Mouse (Mus musculus) brown adipose tissue, adult 24 weeks (tissue): ENCODE data around the gene Chmp4b. TPM values are rescaled to one million over a fixed set of nuclear protein-coding genes. Genes with fewer than 3 reads are reported as not detected.
A peak's percentile ranks its signal among the peaks of the same experiment; 100 is the strongest.

ENCODE experiments used
- H3K27ac ChIP-seq: fragments of 200-500 bp; replicated peaks from 2 replicates; pipeline ENCODE4 v1.5.1; 2012; ENCODE audit warnings: low read depth, mild to moderate bottlenecking, low read length
- H3K4me1 ChIP-seq: fragments of 200-500 bp; 2 replicates; pipeline ENCODE4 v1.6.1; 2012; ENCODE audit warnings: low read length, mixed read lengths; ENCODE audit not compliant: control insufficient read depth, insufficient read depth, insufficient read length
- H3K4me3 ChIP-seq: fragments of 200-500 bp; 2 replicates; pipeline ENCODE4 v1.5.1; 2012; ENCODE audit warnings: low read depth, mild to moderate bottlenecking, low read length, moderate library complexity; ENCODE audit not compliant: insufficient read depth
- polyA plus RNA-seq: library from polyadenylated mRNA; stranded (reverse); fragments of >200 nt; gene quantifications from 2 replicates; pipeline ENCODE4 v1.2.4, GENCODE M21; 2012; ENCODE audit not compliant: missing spikeins, insufficient read depth, insufficient read length

Gene Chmp4b
- 108 TPM in 2 replicates for polyA plus RNA-seq

DNA sequence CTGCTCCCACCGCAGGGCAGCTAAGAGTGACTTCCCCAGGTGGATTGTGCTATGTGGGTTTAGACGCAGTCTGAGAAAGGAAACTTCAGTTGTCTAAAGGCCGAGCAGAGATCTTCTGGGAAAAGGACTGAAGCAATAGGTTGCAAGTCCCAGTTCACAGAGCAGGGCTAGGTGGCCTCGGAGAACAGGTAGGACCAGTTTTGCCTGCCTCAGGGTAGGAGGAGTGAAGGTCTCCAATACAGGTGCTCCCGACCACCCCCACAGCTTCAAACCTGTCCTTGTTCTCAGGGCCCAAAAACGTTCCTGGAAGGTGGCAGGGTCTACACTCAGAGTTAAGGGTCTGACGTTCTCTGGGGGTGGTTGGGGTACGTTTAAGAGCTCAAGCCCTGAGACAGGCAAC is at the start of gene Chmp4b:
Chmp4b (plus strand) TSS at position 343 of the 400 bp plus-strand sequence.
- H3K27ac ChIP-seq, result no peak within 1 kb of the TSS
- no peak within 1 kb of the TSS for H3K4me3 ChIP-seq
- H3K4me1 ChIP-seq, result peaks cover 2% of the 10 kb centered on the region; the same call in 1 of the 2 replicates

DNA sequence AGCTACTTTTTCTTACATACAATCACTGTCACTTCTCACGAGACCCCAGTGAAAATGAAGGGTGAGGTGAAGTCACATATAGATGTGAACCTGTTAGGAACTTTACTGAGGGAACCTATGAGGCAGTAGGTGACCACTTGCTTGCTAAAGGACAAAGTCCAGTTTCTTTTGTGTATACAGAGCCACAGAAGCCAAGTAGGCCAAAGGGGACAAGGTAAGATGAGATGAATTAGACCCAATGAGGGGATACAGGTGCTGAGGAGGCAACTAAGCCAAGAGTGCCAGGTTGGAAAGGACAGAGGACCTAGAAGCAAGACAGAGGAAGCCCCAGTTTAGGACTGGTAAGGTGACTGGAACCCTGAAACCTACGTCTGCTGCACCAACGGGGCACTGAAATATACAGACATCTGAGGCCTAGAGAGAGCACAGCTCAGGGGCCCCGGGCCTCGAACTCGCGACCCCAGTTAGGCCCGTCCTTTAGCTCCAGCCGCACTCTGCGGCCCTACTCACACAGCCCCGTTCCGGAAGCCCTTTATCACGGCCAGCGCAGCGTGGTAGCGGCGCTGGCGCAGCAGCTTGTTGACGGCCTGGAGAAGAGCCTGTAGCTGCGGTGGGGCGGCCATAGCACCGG is 48.4 kb upstream of the Chmp4b start:
- Histone ChIP-seq H3K4me1 (peaks cover 5% of the 10 kb centered on the region), H3K4me3 (peak overlapping the region; percentile 81), H3K27ac (peak overlapping the region; percentile 70)

- peak within 1 kb of the TSS; percentile 70 for H3K27ac ChIP-seq
- peak within 1 kb of the TSS; percentile 81 for H3K4me3 ChIP-seq
- H3K4me1 ChIP-seq, result peaks cover 7% of the 10 kb centered on the region
These were observed 47.8 kb upstream of the Chmp4b start, which contains the start of gene Pxmp4 for GRCm38 (mm10) chr2:154603638-154604153. Pxmp4 (minus strand) TSS chr2:154603708.

- peaks cover 7% of the 10 kb centered on the region for H3K4me1 ChIP-seq
- H3K27ac ChIP-seq, result peak overlapping the region; percentile 37
- H3K4me3 ChIP-seq, result peak overlapping the region; percentile 53
These were observed 47.3 kb upstream of the Chmp4b start for GRCm38 (mm10) chr2:154604156-154604555.

GRCm38 (mm10) chr2:154606965-154607364 is 44.5 kb upstream of the Chmp4b start:
- Histone ChIP-seq H3K4me3 (no peak overlapping the region), H3K27ac (no peak overlapping the region)

DNA sequence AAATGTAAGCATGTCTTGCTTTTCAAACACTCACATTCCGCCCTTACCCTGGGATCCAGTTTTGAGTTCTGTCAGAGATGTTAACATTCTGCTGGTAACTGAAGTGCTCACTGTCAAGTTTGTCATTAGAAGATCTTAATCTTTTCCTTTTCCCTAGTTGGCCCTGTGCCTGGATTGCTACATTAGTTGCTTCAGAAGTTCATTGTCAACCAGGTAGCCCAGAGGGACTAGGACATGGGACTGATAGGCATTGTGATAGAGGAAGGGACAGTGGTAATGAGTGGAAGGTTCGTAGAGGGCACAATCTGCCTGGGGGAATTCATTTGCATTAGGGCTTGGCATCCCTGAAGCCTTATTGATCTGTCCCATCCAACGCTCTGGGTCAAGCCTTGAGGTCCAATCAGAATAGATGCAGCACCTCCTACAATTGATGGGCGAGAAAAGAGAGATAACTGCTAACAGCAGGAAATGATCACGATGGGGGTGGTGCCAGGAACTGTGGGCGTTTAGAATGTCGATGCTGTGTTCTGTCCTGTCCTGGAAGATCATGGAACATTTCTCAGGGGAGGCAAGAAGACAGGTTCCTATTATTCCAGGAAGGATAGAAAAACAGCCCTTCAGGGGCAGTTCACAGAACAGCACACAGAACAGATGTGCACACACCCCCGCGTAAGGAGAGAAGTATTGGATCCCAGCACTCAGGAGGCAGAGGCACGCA is 42.3 kb upstream of the Chmp4b start:
- H3K27ac ChIP-seq, result no peak overlapping the region
- H3K4me1 ChIP-seq, result peaks cover 4% of the 10 kb centered on the region; the same call in 1 of the 2 replicates
- H3K4me3 ChIP-seq, result no peak overlapping the region

More at GRCm38 (mm10) chr2:154606965-154607364, 44.5 kb upstream of the Chmp4b start:
- peaks cover 7% of the 10 kb centered on the region for H3K4me1 ChIP-seq

GRCm38 (mm10) chr2:154613118-154614115 is 38.1 kb upstream of the Chmp4b start, which contains the start of the genes Zfp341 and 4930519P11Rik:
Zfp341 (plus strand) TSS chr2:154613297.
4930519P11Rik (minus strand) TSS chr2:154613437.
- Histone ChIP-seq H3K27ac (peak within 1 kb of the TSS; percentile 87), H3K4me3 (peak within 1 kb of the TSS; percentile 68), H3K4me1 (peaks cover 7% of the 10 kb centered on the region)

GRCm38 (mm10) chr2:154614841-154615576 is 36.5 kb upstream of the Chmp4b start:
- H3K4me3 ChIP-seq, result peak overlapping the region; percentile 29
- H3K4me1 ChIP-seq, result peaks cover 5% of the 10 kb centered on the region
- H3K27ac ChIP-seq, result peak overlapping the region; percentile 66

DNA sequence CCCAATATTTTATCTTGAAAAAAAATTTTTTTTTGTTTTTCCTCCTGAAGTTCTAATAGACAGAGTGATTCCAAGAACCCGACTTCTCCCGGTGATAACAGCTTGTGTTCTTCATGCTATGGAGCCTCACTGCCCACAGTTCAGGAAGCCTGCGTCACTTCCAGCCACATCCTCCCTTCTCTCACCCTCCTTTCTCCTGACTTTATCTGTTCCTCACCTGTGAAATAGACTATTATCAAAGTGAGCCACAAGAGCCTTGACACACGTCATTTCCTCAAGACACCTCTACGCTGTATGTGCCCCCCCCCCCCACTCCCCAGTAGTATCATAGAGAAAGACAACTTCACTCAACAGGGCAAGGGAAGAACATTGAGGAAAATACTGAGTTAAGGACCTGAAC is 35.8 kb upstream of the Chmp4b start:
- peaks cover 5% of the 10 kb centered on the region for H3K4me1 ChIP-seq
- no peak overlapping the region for H3K4me3 ChIP-seq
- peak overlapping the region; percentile 56 for H3K27ac ChIP-seq

DNA sequence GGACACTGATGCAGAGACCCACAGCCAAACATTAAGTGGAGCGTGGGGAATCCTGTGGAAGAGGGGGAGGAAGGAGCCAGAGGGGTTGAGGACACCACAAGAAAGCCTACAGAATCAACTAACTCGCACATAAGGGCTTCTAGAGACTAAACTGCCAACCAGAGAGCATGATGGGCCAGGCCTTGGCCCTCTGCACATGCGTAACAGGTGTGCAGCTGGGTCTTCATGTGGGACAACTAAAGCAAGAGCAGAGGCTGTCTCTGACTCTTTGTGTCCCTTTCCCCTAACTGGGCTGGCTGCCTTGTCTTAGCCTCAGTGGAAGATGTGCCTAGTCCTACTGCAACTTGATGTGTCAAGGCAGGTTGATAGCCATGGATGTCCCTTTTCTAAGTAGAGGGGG is 34.4 kb upstream of the Chmp4b start:
- Histone ChIP-seq H3K27ac (no peak overlapping the region), H3K4me3 (no peak overlapping the region), H3K4me1 (peaks cover 8% of the 10 kb centered on the region)

DNA sequence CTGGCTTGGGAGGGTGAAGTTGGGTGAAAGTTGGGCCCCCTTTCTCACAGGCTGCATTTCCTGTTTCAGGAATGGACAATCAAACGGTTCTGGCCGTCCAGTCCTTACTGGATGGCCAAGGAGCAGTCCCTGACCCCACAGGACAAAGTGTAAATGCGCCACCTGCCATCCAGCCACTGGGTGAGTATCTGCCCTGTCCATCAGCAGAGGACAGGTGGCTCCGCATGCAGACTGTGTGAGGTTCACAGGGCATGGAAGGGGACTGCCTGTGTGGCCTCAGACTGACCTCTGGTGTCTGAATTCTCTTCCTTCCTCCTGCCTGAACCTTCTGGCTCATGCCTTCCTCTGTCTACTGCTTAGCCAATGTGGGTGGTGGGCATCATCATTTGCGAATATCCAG is 29.8 kb upstream of the Chmp4b start:
- Histone ChIP-seq H3K4me3 (no peak overlapping the region), H3K4me1 (peaks cover 2% of the 10 kb centered on the region; the same call in 1 of the 2 replicates), H3K27ac (no peak overlapping the region)

GRCm38 (mm10) chr2:154624137-154624536 is 27.4 kb upstream of the Chmp4b start:
- peaks cover 2% of the 10 kb centered on the region; the same call in 1 of the 2 replicates for H3K4me1 ChIP-seq
- no peak overlapping the region for H3K4me3 ChIP-seq
- no peak overlapping the region for H3K27ac ChIP-seq

- no peak overlapping the region for H3K4me3 ChIP-seq
- H3K27ac ChIP-seq, result no peak overlapping the region
- no peaks in the 10 kb centered on the region for H3K4me1 ChIP-seq
These were observed 21.0 kb upstream of the Chmp4b start for GRCm38 (mm10) chr2:154630531-154630930.

GRCm38 (mm10) chr2:154632203-154632780 is 19.2 kb upstream of the Chmp4b start:
- H3K4me1 ChIP-seq, result no peaks in the 10 kb centered on the region
- H3K27ac ChIP-seq, result no peak overlapping the region

More at GRCm38 (mm10) chr2:154632203-154632780, 19.2 kb upstream of the Chmp4b start:
- H3K4me3 ChIP-seq, result no peak overlapping the region
